8 mouse cellular contexts compared by ENCODE assay signal in the genomic region with DNA sequence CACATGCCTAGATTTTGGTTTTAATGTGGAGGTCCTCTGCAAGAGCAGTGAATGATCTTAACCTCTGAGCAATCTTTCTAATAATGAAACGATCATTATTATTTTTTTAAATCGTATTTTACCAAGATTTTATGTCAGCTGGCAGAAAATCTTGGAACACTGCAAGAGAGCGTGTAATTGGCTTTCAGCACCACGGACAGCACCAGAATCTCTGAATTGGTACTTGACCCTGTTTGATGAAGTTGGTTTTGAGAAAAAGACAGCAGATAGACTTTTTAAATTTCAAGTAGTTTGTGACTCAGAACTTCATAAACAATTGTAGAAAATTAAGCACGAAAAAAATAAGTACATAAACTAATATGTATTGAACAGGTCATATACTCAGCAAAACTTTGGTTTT. TPM values are rescaled to one million over a fixed set of nuclear protein-coding genes. Genes with fewer than 3 reads are reported as not detected.
A peak's percentile ranks its signal among the peaks of the same experiment; 100 is the strongest.
DNase-seq lines count a peak whose midpoint lies in the region; ATAC-seq and TF ChIP-seq lines count a peak whose summit lies in the region.

No protein-coding gene starts in this region.

- no peak overlapping the region for H3K4me3 ChIP-seq in forebrain, embryonic 10.5 days
- no peak overlapping the region for H3K4me3 ChIP-seq in forebrain, embryonic 13.5 days
- no peak overlapping the region for H3K4me3 ChIP-seq in midbrain, embryonic 14.5 days (replicated peaks; ENCODE audit: low read depth, low read length)
- no peak overlapping the region for H3K4me3 ChIP-seq in midbrain, embryonic 13.5 days (replicated peaks)
- H3K4me3 ChIP-seq in left cerebral cortex, adult 2 months = no peak overlapping the region

- intact Hi-C loops in left cerebral cortex, adult 2 months (cut with DNase I) = loop anchor here (5.0 kb wide), 1 partner anchor 423 kb away; no protein-coding TSS in a partner anchor

- no peaks in the 10 kb centered on the region for H3K27me3 ChIP-seq in forebrain, embryonic 10.5 days (ENCODE audit: poor library complexity, severe bottlenecking)
- no peaks in the 10 kb centered on the region for H3K27me3 ChIP-seq in forebrain, embryonic 13.5 days
- no peaks in the 10 kb centered on the region for H3K27me3 ChIP-seq in midbrain, embryonic 14.5 days (ENCODE audit: control insufficient read depth, insufficient read depth, low read length)
- no peaks in the 10 kb centered on the region for H3K27me3 ChIP-seq in midbrain, embryonic 13.5 days

- peaks cover 39% of the 10 kb centered on the region for H3K4me1 ChIP-seq in forebrain, embryonic 10.5 days
- H3K4me1 ChIP-seq in forebrain, embryonic 13.5 days = peaks cover 11% of the 10 kb centered on the region
- H3K4me1 ChIP-seq in midbrain, embryonic 14.5 days (ENCODE audit: control insufficient read depth, insufficient read depth, low read length) = peaks cover 7% of the 10 kb centered on the region; the same call in 1 of the 2 replicates
- peaks cover 17% of the 10 kb centered on the region for H3K4me1 ChIP-seq in midbrain, embryonic 13.5 days (replicated peaks)

- no peaks in the 10 kb centered on the region for H3K36me3 ChIP-seq in forebrain, embryonic 10.5 days (replicated peaks)
- no peaks in the 10 kb centered on the region for H3K36me3 ChIP-seq in forebrain, embryonic 13.5 days (ENCODE audit: poor library complexity, severe bottlenecking)
- no peaks in the 10 kb centered on the region for H3K36me3 ChIP-seq in midbrain, embryonic 14.5 days (ENCODE audit: control insufficient read depth, insufficient read depth, low read length)
- H3K36me3 ChIP-seq in midbrain, embryonic 13.5 days = no peaks in the 10 kb centered on the region

- no peak for TF ChIP-seq CTCF in left cerebral cortex, adult 2 months (IDR thresholded peaks at IDR 0.05)

- peak; percentile 32 for DNase-seq in forebrain, embryonic 10.5 days (ENCODE audit: extremely low spot score, low spot score)
- DNase-seq in midbrain, embryonic 14.5 days = peak; percentile 58
- peak; percentile 57 for DNase-seq in embryo, embryonic 11.5 days (ENCODE audit: low read depth, low spot score)
- DNase-seq in mesoderm, embryonic 11.5 days (ENCODE audit: low read depth, low spot score) = peak; percentile 75
- DNase-seq in left cerebral cortex, adult 2 months (ENCODE audit: extremely low spot score in 1 of 2, low spot score in 2 of 2) = no peak

- H3K9me3 ChIP-seq in forebrain, embryonic 10.5 days = no peaks in the 10 kb centered on the region
- no peaks in the 10 kb centered on the region for H3K9me3 ChIP-seq in forebrain, embryonic 13.5 days (replicated peaks)
- no peaks in the 10 kb centered on the region for H3K9me3 ChIP-seq in midbrain, embryonic 14.5 days (ENCODE audit: control insufficient read depth, low read length)
- no peaks in the 10 kb centered on the region for H3K9me3 ChIP-seq in midbrain, embryonic 13.5 days

- 23% methylated on average over 5 of the region's 5 CpGs for WGBS in forebrain, embryonic 10.5 days
- WGBS in forebrain, embryonic 13.5 days = 25% methylated on average over 5 of the region's 5 CpGs
- 26% methylated on average over 5 of the region's 5 CpGs for WGBS in midbrain, embryonic 14.5 days
- WGBS in midbrain, embryonic 13.5 days = 28% methylated on average over 5 of the region's 5 CpGs

- no peak overlapping the region for H3K4me2 ChIP-seq in forebrain, embryonic 13.5 days
- H3K4me2 ChIP-seq in midbrain, embryonic 14.5 days (ENCODE audit: low read length) = no peak overlapping the region
- H3K4me2 ChIP-seq in midbrain, embryonic 13.5 days (replicated peaks) = no peak overlapping the region

- H3K27ac ChIP-seq in forebrain, embryonic 10.5 days = no peak overlapping the region
- no peak overlapping the region for H3K27ac ChIP-seq in forebrain, embryonic 13.5 days
- H3K27ac ChIP-seq in midbrain, embryonic 14.5 days (replicated peaks; ENCODE audit: low read depth, low read length) = no peak overlapping the region
- H3K27ac ChIP-seq in midbrain, embryonic 13.5 days = no peak overlapping the region
- H3K27ac ChIP-seq in left cerebral cortex, adult 2 months = no peak overlapping the region

- no peak overlapping the region for H3K9ac ChIP-seq in forebrain, embryonic 13.5 days
- no peak overlapping the region for H3K9ac ChIP-seq in midbrain, embryonic 14.5 days (replicated peaks; ENCODE audit: low read length)
- no peak overlapping the region for H3K9ac ChIP-seq in midbrain, embryonic 13.5 days (replicated peaks)

- ATAC-seq in forebrain, embryonic 13.5 days = no peak
- ATAC-seq in midbrain, embryonic 14.5 days (ENCODE audit: low FRiP score, low TSS enrichment) = no peak
- ATAC-seq in midbrain, embryonic 13.5 days = no peak
- ATAC-seq in megakaryocyte-erythroid progenitor cell, adult 5-6 weeks (replicated peaks; ENCODE audit: low FRiP score, low TSS enrichment, poor library complexity, severe bottlenecking) = no peak

RNA-seq across cellular contexts. Expression of gene Scn2a, which starts 0.8 kb away (rescaled TPM):
- polyA plus RNA-seq in forebrain, embryonic 10.5 days (2016; fragmentation: Nextera tagmentation; extraction: Ambion mirVana) = 2.2 and 2.7 TPM in 2 replicates
- polyA plus RNA-seq in forebrain, embryonic 13.5 days (2015; fragmentation: Nextera tagmentation; extraction: Ambion mirVana) = 14.7 and 15.0 TPM in 2 replicates
- 40.6 and 47.4 TPM in 2 replicates for polyA plus RNA-seq in midbrain, embryonic 14.5 days (2014; fragmentation: Nextera tagmentation; extraction: Ambion mirVana)
- 28.5 and 32.1 TPM in 2 replicates for polyA plus RNA-seq in midbrain, embryonic 13.5 days (2015; fragmentation: Nextera tagmentation; extraction: Ambion mirVana)
- 100 to 1,000 TPM; 298 to 309 TPM for total RNA-seq in left cerebral cortex, adult 2 months (2021)
- total RNA-seq in megakaryocyte-erythroid progenitor cell, adult 5-6 weeks (2014; fragmentation: Nextera tagmentation) = 0.44 TPM in 1 of 2 replicates, not detected in the other
- total RNA-seq in megakaryocyte-erythroid progenitor cell, adult 5-6 weeks (2017) = not detected in 2 replicates

RNA-seq across cellular contexts. Expression of gene Scn3a, which starts 52.4 kb away (rescaled TPM):
- polyA plus RNA-seq in forebrain, embryonic 10.5 days (2016; fragmentation: Nextera tagmentation; extraction: Ambion mirVana) = 2.6 and 5.4 TPM in 2 replicates
- polyA plus RNA-seq in forebrain, embryonic 13.5 days (2015; fragmentation: Nextera tagmentation; extraction: Ambion mirVana) = 31.3 and 34.6 TPM in 2 replicates
- 60.4 and 87.2 TPM in 2 replicates for polyA plus RNA-seq in midbrain, embryonic 14.5 days (2014; fragmentation: Nextera tagmentation; extraction: Ambion mirVana)
- polyA plus RNA-seq in midbrain, embryonic 13.5 days (2015; fragmentation: Nextera tagmentation; extraction: Ambion mirVana) = 63.2 and 69.1 TPM in 2 replicates
- total RNA-seq in left cerebral cortex, adult 2 months (2021) = 10 to 100 TPM; 31.4 to 31.8 TPM
- total RNA-seq in megakaryocyte-erythroid progenitor cell, adult 5-6 weeks (2014; fragmentation: Nextera tagmentation) = not detected in 2 replicates
- not detected in 2 replicates for total RNA-seq in megakaryocyte-erythroid progenitor cell, adult 5-6 weeks (2017)

Comparison
In these comparisons a context has a peak if more than half of its experiments do, and no peak if none do; other contexts are left out.
1. DNase-seq: peak in forebrain, embryonic 10.5 days (single experiment), midbrain, embryonic 14.5 days (single experiment), embryo, embryonic 11.5 days (single experiment) and mesoderm, embryonic 11.5 days (single experiment); none in left cerebral cortex, adult 2 months (0 of 2).